Mouse (Mus musculus): Measurements from ENCODE around the gene Smyd4.
A peak's percentile ranks its signal among the peaks of the same experiment; 100 is the strongest.

Smyd4 gene

GRCm38 (mm10) chr11:75410591-75410990, 62.4 kb downstream of the Smyd4 start:
- Histone ChIP-seq H3K4me1 (replicated peaks; ENCODE audit: low read depth, low read length) (peaks cover 7% of the 10 kb centered on the region), H3K27me3 (ENCODE audit: insufficient read depth, low read length) (no peaks in the 10 kb centered on the region), H3K36me3 (ENCODE audit: insufficient read depth, low read length) (peaks cover 8% of the 10 kb centered on the region), H3K9me3 (ENCODE audit: low read length) (no peaks in the 10 kb centered on the region), H3K4me3 (replicated peaks; ENCODE audit: low read length) (no peak overlapping the region)
- TF ChIP-seq CTCF (conservative IDR thresholded peaks at IDR 0.05; ENCODE audit: low read length) (no peak), NANOG (IDR thresholded peaks at IDR 0.05; ENCODE audit: borderline replicate concordance, low read length) (no peak), POU5F1 (IDR thresholded peaks at IDR 0.05; ENCODE audit: borderline replicate concordance, low read length) (no peak)

- peaks cover 24% of the 10 kb centered on the region for H3K4me1 ChIP-seq (replicated peaks; ENCODE audit: low read depth, low read length)
- no peak overlapping the region for H3K4me3 ChIP-seq (replicated peaks; ENCODE audit: low read length)
- no peaks in the 10 kb centered on the region for H3K36me3 ChIP-seq (ENCODE audit: insufficient read depth, low read length)
- H3K27me3 ChIP-seq (ENCODE audit: insufficient read depth, low read length): no peaks in the 10 kb centered on the region
- TF ChIP-seq NANOG (IDR thresholded peaks at IDR 0.05; ENCODE audit: borderline replicate concordance, low read length) (no peak), POU5F1 (IDR thresholded peaks at IDR 0.05; ENCODE audit: borderline replicate concordance, low read length) (no peak), CTCF (conservative IDR thresholded peaks at IDR 0.05; ENCODE audit: low read length) (no peak)
- no peaks in the 10 kb centered on the region for H3K9me3 ChIP-seq (ENCODE audit: low read length)
These were observed 66.9 kb downstream of the Smyd4 start for GRCm38 (mm10) chr11:75415096-75415495.

GRCm38 (mm10) chr11:75415994-75416393, 67.8 kb downstream of the Smyd4 start:
- TF ChIP-seq POU5F1 (IDR thresholded peaks at IDR 0.05; ENCODE audit: borderline replicate concordance, low read length) (no peak), NANOG (IDR thresholded peaks at IDR 0.05; ENCODE audit: borderline replicate concordance, low read length) (no peak), CTCF (conservative IDR thresholded peaks at IDR 0.05; ENCODE audit: low read length) (no peak)
- no peaks in the 10 kb centered on the region for H3K9me3 ChIP-seq (ENCODE audit: low read length)
- peak overlapping the region; percentile 23; the same call in 1 of the 2 replicates for H3K4me3 ChIP-seq (replicated peaks; ENCODE audit: low read length)
- peaks cover 30% of the 10 kb centered on the region for H3K4me1 ChIP-seq (replicated peaks; ENCODE audit: low read depth, low read length)
- H3K36me3 ChIP-seq (ENCODE audit: insufficient read depth, low read length): no peaks in the 10 kb centered on the region
- 0 out of 2 replicates have a peak, but pooled peaks cover 6% of the 10 kb centered on the region for H3K27me3 ChIP-seq (ENCODE audit: insufficient read depth, low read length)

- no peaks in the 10 kb centered on the region for H3K36me3 ChIP-seq (ENCODE audit: insufficient read depth, low read length)
- peaks cover 26% of the 10 kb centered on the region for H3K27me3 ChIP-seq (ENCODE audit: insufficient read depth, low read length)
- no peak overlapping the region for H3K4me3 ChIP-seq (replicated peaks; ENCODE audit: low read length)
- TF ChIP-seq POU5F1 (IDR thresholded peaks at IDR 0.05; ENCODE audit: borderline replicate concordance, low read length) (no peak), NANOG (IDR thresholded peaks at IDR 0.05; ENCODE audit: borderline replicate concordance, low read length) (no peak), CTCF (conservative IDR thresholded peaks at IDR 0.05; ENCODE audit: low read length) (no peak)
- H3K9me3 ChIP-seq (ENCODE audit: low read length): no peaks in the 10 kb centered on the region
- H3K4me1 ChIP-seq (replicated peaks; ENCODE audit: low read depth, low read length): peaks cover 48% of the 10 kb centered on the region
These were observed 71.8 kb downstream of the Smyd4 start for GRCm38 (mm10) chr11:75420037-75420436.

GRCm38 (mm10) chr11:75420810-75421374, 72.7 kb downstream of the Smyd4 start:
- TF ChIP-seq POU5F1 (IDR thresholded peaks at IDR 0.05; ENCODE audit: borderline replicate concordance, low read length) (no peak), NANOG (IDR thresholded peaks at IDR 0.05; ENCODE audit: borderline replicate concordance, low read length) (no peak), CTCF (conservative IDR thresholded peaks at IDR 0.05; ENCODE audit: low read length) (no peak)
- H3K4me3 ChIP-seq (replicated peaks; ENCODE audit: low read length): no peak overlapping the region
- H3K36me3 ChIP-seq (ENCODE audit: insufficient read depth, low read length): no peaks in the 10 kb centered on the region
- H3K9me3 ChIP-seq (ENCODE audit: low read length): no peaks in the 10 kb centered on the region
- H3K4me1 ChIP-seq (replicated peaks; ENCODE audit: low read depth, low read length): peaks cover 40% of the 10 kb centered on the region
- peaks cover 30% of the 10 kb centered on the region for H3K27me3 ChIP-seq (ENCODE audit: insufficient read depth, low read length)

GRCm38 (mm10) chr11:75421375-75422012, 73.3 kb downstream of the Smyd4 start:
- Histone ChIP-seq H3K27me3 (ENCODE audit: insufficient read depth, low read length) (peaks cover 30% of the 10 kb centered on the region), H3K9me3 (ENCODE audit: low read length) (no peaks in the 10 kb centered on the region), H3K36me3 (ENCODE audit: insufficient read depth, low read length) (no peaks in the 10 kb centered on the region), H3K4me1 (replicated peaks; ENCODE audit: low read depth, low read length) (peaks cover 34% of the 10 kb centered on the region), H3K4me3 (replicated peaks; ENCODE audit: low read length) (peak overlapping the region; percentile 17; the same call in 1 of the 2 replicates)
- no peak for TF ChIP-seq NANOG (IDR thresholded peaks at IDR 0.05; ENCODE audit: borderline replicate concordance, low read length)

- Histone ChIP-seq H3K4me1 (replicated peaks; ENCODE audit: low read depth, low read length) (peaks cover 26% of the 10 kb centered on the region), H3K27me3 (ENCODE audit: insufficient read depth, low read length) (peaks cover 30% of the 10 kb centered on the region), H3K9me3 (ENCODE audit: low read length) (no peaks in the 10 kb centered on the region), H3K36me3 (ENCODE audit: insufficient read depth, low read length) (no peaks in the 10 kb centered on the region), H3K4me3 (replicated peaks; ENCODE audit: low read length) (peak within 1 kb of the TSS; percentile 17; the same call in 1 of the 2 replicates)
- no peak for TF ChIP-seq CTCF (conservative IDR thresholded peaks at IDR 0.05; ENCODE audit: low read length)
- no peak for TF ChIP-seq POU5F1 (IDR thresholded peaks at IDR 0.05; ENCODE audit: borderline replicate concordance, low read length)
- TF ChIP-seq NANOG (IDR thresholded peaks at IDR 0.05; ENCODE audit: borderline replicate concordance, low read length): no peak
These were observed 74.0 kb downstream of the Smyd4 start, which contains the start of gene Serpinf1 for GRCm38 (mm10) chr11:75422013-75422792. Gene Serpinf1 (minus strand): TSS chr11:75422701.

- Histone ChIP-seq H3K27me3 (ENCODE audit: insufficient read depth, low read length) (peaks cover 33% of the 10 kb centered on the region), H3K4me3 (replicated peaks; ENCODE audit: low read length) (no peak overlapping the region), H3K4me1 (replicated peaks; ENCODE audit: low read depth, low read length) (peaks cover 26% of the 10 kb centered on the region), H3K9me3 (ENCODE audit: low read length) (no peaks in the 10 kb centered on the region), H3K36me3 (ENCODE audit: insufficient read depth, low read length) (no peaks in the 10 kb centered on the region)
- no peak for TF ChIP-seq CTCF (conservative IDR thresholded peaks at IDR 0.05; ENCODE audit: low read length)
- TF ChIP-seq POU5F1 (IDR thresholded peaks at IDR 0.05; ENCODE audit: borderline replicate concordance, low read length): no peak
- TF ChIP-seq NANOG (IDR thresholded peaks at IDR 0.05; ENCODE audit: borderline replicate concordance, low read length): no peak
These were observed 74.9 kb downstream of the Smyd4 start for GRCm38 (mm10) chr11:75423091-75423490.
